Mouse (Mus musculus) forebrain, embryonic 11.5 days (tissue): Measurements from ENCODE around the gene Armcx1. TPM values are rescaled to one million over a fixed set of nuclear protein-coding genes. Genes with fewer than 3 reads are reported as not detected.

Experiments used
- microRNA-seq: library from miRNA; unstranded; fragments of <30 nt; microRNA quantifications from one replicate; pipeline ENCODE4, GENCODE M21; 2016; ENCODE audit not compliant: insufficient number of aligned reads
- polyA plus RNA-seq: library from polyadenylated mRNA; unstranded; fragments of >200 nt; fragmentation: Nextera tagmentation; extraction: Ambion mirVana; gene quantifications from 2 replicates; pipeline ENCODE4 v1.2.1, GENCODE M21; 2014

Armcx1 gene
- polyA plus RNA-seq, 1 experiment from 2014 or later = 40.5 TPM

Small RNAs within 50 kb of the gene (microRNA-seq; reads per million reads assigned to microRNA genes)
- not detected for gene Mir7093

Other genes with a start within 250 kb of the Armcx1 start
- gene Taf7l, start 241.5 kb upstream of the Armcx1 start, polyA plus RNA-seq = 0.16 TPM in 1 of 2 replicates, not detected in the other
- gene Timm8a1, start 176.1 kb upstream of the Armcx1 start, polyA plus RNA-seq = 72.0 and 81.3 TPM in 2 replicates
- gene Btk, start 134.4 kb upstream of the Armcx1 start, polyA plus RNA-seq = 0.99 and 1.2 TPM in 2 replicates
- 295 and 342 TPM in 2 replicates for gene Rpl36a, start 132.3 kb upstream of the Armcx1 start, polyA plus RNA-seq
- gene Gla, start 116.8 kb upstream of the Armcx1 start, polyA plus RNA-seq = 3.3 and 3.9 TPM in 2 replicates
- gene Hnrnph2, start 116.8 kb upstream of the Armcx1 start, polyA plus RNA-seq = 183 and 185 TPM in 2 replicates
- gene Armcx4, start 31.4 kb upstream of the Armcx1 start, polyA plus RNA-seq = 6.3 and 6.6 TPM in 2 replicates
- gene Armcx6, start 33.5 kb downstream of the Armcx1 start, polyA plus RNA-seq = 16.8 and 17.1 TPM in 2 replicates
- 61.1 and 66.0 TPM in 2 replicates for gene Armcx3, start 38.6 kb downstream of the Armcx1 start, polyA plus RNA-seq
- gene Armcx2, start 91.3 kb downstream of the Armcx1 start, polyA plus RNA-seq = 70.7 and 72.5 TPM in 2 replicates
- 0.53 and 0.64 TPM in 2 replicates for gene Nxf2, start 246.8 kb downstream of the Armcx1 start, polyA plus RNA-seq